Mouse (Mus musculus) G1E (cell line): ENCODE results near the gene AC140267.1.

Source experiments
- CTCF ChIP-seq: IDR thresholded peaks from 2 replicates; pipeline ENCODE4 v1.5.1; 2012; ENCODE audit warnings: low read depth, low read length, inconsistent platforms, mixed read lengths
- GATA1 ChIP-seq: IDR thresholded peaks from 2 replicates; pipeline ENCODE4 v1.6.1; 2012; ENCODE audit warnings: borderline replicate concordance, low read length, inconsistent platforms, mixed read lengths

- TF ChIP-seq CTCF (no peak), GATA1 (no peak)
Observed at GRCm38 (mm10) chr15:80259406-80260045, 23.9 kb downstream of the AC140267.1 start.
